Mouse (Mus musculus): Measurements from ENCODE around the gene 4933400A11Rik. TPM values are rescaled to one million over a fixed set of nuclear protein-coding genes. Genes with fewer than 3 reads are reported as not detected.

4933400A11Rik gene
- total and polyA plus RNA-seq, 3 experiments = not detected

DNA sequence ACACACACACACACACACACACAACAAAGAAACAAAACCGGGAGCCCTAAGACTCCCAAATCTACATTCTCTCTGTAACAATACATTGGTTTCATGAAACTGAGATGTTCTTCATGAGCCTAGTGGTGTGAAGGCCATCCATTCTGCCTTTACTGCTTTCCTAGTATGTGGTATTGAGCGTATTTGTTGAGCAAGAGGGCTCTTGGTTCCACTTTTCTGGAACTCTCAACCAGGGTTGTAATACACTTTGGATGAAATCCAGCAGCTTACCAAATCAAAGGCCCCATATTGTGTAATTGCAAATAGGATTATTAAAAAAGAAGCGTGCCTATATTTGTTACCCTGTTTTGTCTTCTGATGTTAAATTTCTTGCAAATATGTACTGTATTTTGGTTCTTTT, 28.3 kb upstream of the 4933400A11Rik start:
- no peak overlapping the region for H3K9ac ChIP-seq (ENCODE audit: insufficient read depth, low read depth)
- no peak for DNase-seq (ENCODE audit: extremely low read depth)
- no peak overlapping the region for H3K4me3 ChIP-seq (replicated peaks in 1 of 3; ENCODE audit: low read depth in 2 of 3, low read length in 2 of 3, poor library complexity in 1 of 3)
- H3K27me3 ChIP-seq (replicated peaks) = no peaks in the 10 kb centered on the region
- in situ Hi-C loops (cut with MboI; ENCODE audit: low pct_ligation_motif_present, low pct_unique_long_range_greater_than_20kb, low sequenced_read_pairs) = no loop called here
- no peaks in the 10 kb centered on the region for H3K9me3 ChIP-seq (replicated peaks; ENCODE audit: low read length)
- no peak overlapping the region for H3K27ac ChIP-seq (ENCODE audit: insufficient read depth, low read depth)
- no peaks in the 10 kb centered on the region for H3K36me3 ChIP-seq (replicated peaks in 1 of 2; ENCODE audit: control insufficient read depth in 1 of 2, insufficient read depth in 1 of 2, low read length in 1 of 2)
- no peak overlapping the region for H3K4me2 ChIP-seq (ENCODE audit: insufficient read depth, low read depth, poor library complexity, severe bottlenecking)
- H3K79me2 ChIP-seq (replicated peaks; ENCODE audit: control insufficient read depth, extremely low read depth, insufficient read depth, poor library complexity, severe bottlenecking) = no peaks in the 10 kb centered on the region
- dilution Hi-C loops (cut with MboI; ENCODE audit: extremely low pct_ligation_motif_present, extremely low pct_unique_long_range_greater_than_20kb, low sequenced_read_pairs) = no loop called here
- no peaks in the 10 kb centered on the region for H3K4me1 ChIP-seq (ENCODE audit: control insufficient read depth in 1 of 2, insufficient read depth in 2 of 2)
- TF ChIP-seq POLR2A (IDR thresholded peaks at IDR 0.05; ENCODE audit: low read depth, low read length) (no peak), HCFC1 (IDR thresholded peaks at IDR 0.05; ENCODE audit: low read depth, low read length) (no peak), IRF4 (IDR thresholded peaks at IDR 0.05; ENCODE audit: low read depth, low read length) (no peak), JUND (conservative IDR thresholded peaks at IDR 0.05; ENCODE audit: low read depth, low read length) (no peak), ZKSCAN1 (IDR thresholded peaks at IDR 0.05; ENCODE audit: borderline replicate concordance, low read depth, low read length) (no peak), ZNF384 (IDR thresholded peaks at IDR 0.05; ENCODE audit: low read depth, low read length) (no peak), ELF1 (IDR thresholded peaks at IDR 0.05; ENCODE audit: low read depth, low read length) (no peak), ETS1 (conservative IDR thresholded peaks at IDR 0.05; ENCODE audit: low read depth, low read length) (no peak), EP300 (IDR thresholded peaks at IDR 0.05; ENCODE audit: low read length) (no peak), CHD2 (IDR thresholded peaks at IDR 0.05; ENCODE audit: low read length) (no peak), SMC3 (IDR thresholded peaks at IDR 0.05; ENCODE audit: low read depth, low read length) (no peak), MAZ (IDR thresholded peaks at IDR 0.05; ENCODE audit: low read depth, low read length) (no peak), NRF1 (IDR thresholded peaks at IDR 0.05; ENCODE audit: low read depth, low read length) (no peak), GABPA (IDR thresholded peaks at IDR 0.05; ENCODE audit: insufficient replicate concordance, low read depth, low read length) (no peak), MAFK (IDR thresholded peaks at IDR 0.05; ENCODE audit: insufficient replicate concordance, low read length) (no peak), RCOR1 (conservative IDR thresholded peaks at IDR 0.05; ENCODE audit: low read depth, low read length) (no peak), MYC (IDR thresholded peaks at IDR 0.05; ENCODE audit: low read depth, low read length) (no peak), TCF12 (IDR thresholded peaks at IDR 0.05; ENCODE audit: low read depth, low read length) (no peak), ZMIZ1 (IDR thresholded peaks at IDR 0.05; ENCODE audit: low read depth, low read length) (no peak), PAX5 (IDR thresholded peaks at IDR 0.05; ENCODE audit: low read length) (no peak)

DNA sequence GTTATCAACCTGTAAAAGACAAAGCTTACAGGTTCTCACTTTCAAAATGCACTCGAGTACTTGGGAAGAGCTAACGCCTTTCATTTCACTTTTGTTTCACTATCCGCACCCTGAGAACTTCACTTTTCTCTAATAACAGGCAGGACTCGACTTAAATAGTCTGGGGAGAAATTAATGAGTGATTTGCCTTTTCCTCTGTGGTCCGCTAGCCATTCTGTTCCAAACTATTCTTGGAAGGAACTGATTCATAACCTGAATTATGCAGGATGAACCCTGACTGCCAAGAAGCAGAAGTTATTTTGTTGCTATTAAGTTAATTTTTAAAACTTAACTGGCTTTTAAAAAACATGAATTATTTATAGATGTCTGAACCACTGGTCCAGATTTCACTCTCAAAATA, 26.4 kb upstream of the 4933400A11Rik start:
- DNase-seq (ENCODE audit: extremely low read depth) = no peak
- Histone ChIP-seq H3K79me2 (replicated peaks; ENCODE audit: control insufficient read depth, extremely low read depth, insufficient read depth, poor library complexity, severe bottlenecking) (no peaks in the 10 kb centered on the region), H3K9me3 (replicated peaks; ENCODE audit: low read length) (no peaks in the 10 kb centered on the region), H3K27me3 (replicated peaks) (no peaks in the 10 kb centered on the region), H3K4me1 (ENCODE audit: control insufficient read depth in 1 of 2, insufficient read depth in 2 of 2) (no peaks in the 10 kb centered on the region), H3K9ac (ENCODE audit: insufficient read depth, low read depth) (no peak overlapping the region; the same call in 1 of the 2 replicates), H3K36me3 (replicated peaks in 1 of 2; ENCODE audit: control insufficient read depth in 1 of 2, insufficient read depth in 1 of 2, low read length in 1 of 2) (no peaks in the 10 kb centered on the region), H3K4me2 (ENCODE audit: insufficient read depth, low read depth, poor library complexity, severe bottlenecking) (peak overlapping the region; percentile 21; the same call in 1 of the 2 replicates), H3K4me3 (replicated peaks in 1 of 3; ENCODE audit: low read depth in 2 of 3, low read length in 2 of 3, poor library complexity in 1 of 3) (no peak overlapping the region), H3K27ac (ENCODE audit: insufficient read depth, low read depth) (no peak overlapping the region)
- in situ Hi-C loops (cut with MboI; ENCODE audit: low pct_ligation_motif_present, low pct_unique_long_range_greater_than_20kb, low sequenced_read_pairs) = no loop called here
- TF ChIP-seq MXI1 (IDR thresholded peaks at IDR 0.05; ENCODE audit: low read depth, low read length) (no peak), TCF12 (IDR thresholded peaks at IDR 0.05; ENCODE audit: low read depth, low read length) (no peak), E2F4 (IDR thresholded peaks at IDR 0.05; ENCODE audit: insufficient replicate concordance, low read depth, low read length) (no peak), NRF1 (IDR thresholded peaks at IDR 0.05; ENCODE audit: low read depth, low read length) (no peak), PAX5 (IDR thresholded peaks at IDR 0.05; ENCODE audit: low read length) (no peak)
- dilution Hi-C loops (cut with MboI; ENCODE audit: extremely low pct_ligation_motif_present, extremely low pct_unique_long_range_greater_than_20kb, low sequenced_read_pairs) = no loop called here
